ENCODE assay signal across 13 mouse cellular contexts in genomic region chr6:134252081-134252755, GRCm38 (mm10).
"Had no signal": no experiment of that assay in that cellular context is flagged by ENCODE, and none has a peak within 500 bp of the region (broad histone marks: within the 10 kb centered on the region; RNA-seq: fewer than 3 reads in every experiment).

No protein-coding gene starts in this region.

- H3K9me3 ChIP-seq: limb, embryonic 15.5 days; liver, embryonic 12.5 days; midbrain, embryonic 12.5 days; stomach, embryonic 15.5 days had no signal

- H3K4me3 ChIP-seq: left cerebral cortex, adult 2 months; limb, embryonic 15.5 days; liver, embryonic 12.5 days; midbrain, embryonic 12.5 days; stomach, embryonic 15.5 days had no signal

- DNase-seq: kidney, postnatal 4 days; lung, postnatal 14 days; right cerebral cortex, postnatal 14 days; thymus, adult 2 months; thymus, postnatal 25 days had no signal

- H3K4me2 ChIP-seq: limb, embryonic 15.5 days; liver, embryonic 12.5 days; lung, embryonic 14.5 days; midbrain, embryonic 12.5 days; stomach, embryonic 15.5 days had no signal

- ATAC-seq: liver, embryonic 12.5 days; midbrain, embryonic 16.5 days had no signal

- H3K27me3 ChIP-seq: limb, embryonic 15.5 days; liver, embryonic 12.5 days; midbrain, embryonic 12.5 days; stomach, embryonic 15.5 days had no signal

- H3K4me1 ChIP-seq: midbrain, embryonic 12.5 days had no signal

- H3K27ac ChIP-seq: kidney, postnatal 0 days; left cerebral cortex, adult 2 months; limb, embryonic 15.5 days; liver, embryonic 12.5 days; midbrain, embryonic 12.5 days; stomach, embryonic 15.5 days had no signal

- H3K9ac ChIP-seq: limb, embryonic 15.5 days; liver, embryonic 12.5 days; lung, embryonic 14.5 days; midbrain, embryonic 12.5 days; stomach, embryonic 15.5 days had no signal
